ENCODE assay signal across 17 mouse cellular contexts in the genomic region with DNA sequence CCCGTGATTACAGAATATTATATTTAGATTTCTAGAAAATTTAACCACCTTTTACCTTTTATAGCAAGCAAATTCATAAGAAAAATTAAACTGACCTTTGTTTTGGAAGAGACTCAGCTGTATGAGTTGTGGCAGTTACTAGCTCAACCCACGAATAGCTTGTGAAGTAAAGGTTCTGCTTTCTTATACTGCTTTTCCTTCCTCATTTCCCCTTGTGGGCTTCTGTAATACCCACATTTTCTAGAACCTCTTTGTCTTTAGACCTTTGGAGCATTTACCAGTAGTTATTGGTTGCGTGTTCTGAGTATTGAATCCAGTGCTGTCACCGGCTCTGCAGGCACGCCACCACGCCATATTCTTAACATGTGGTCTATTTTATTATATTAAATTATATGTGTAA. TPM values are rescaled to one million over a fixed set of nuclear protein-coding genes. Genes with fewer than 3 reads are reported as not detected.
DNase-seq lines count a peak whose midpoint lies in the region; ATAC-seq and TF ChIP-seq lines count a peak whose summit lies in the region.
"Had no signal": no experiment of that assay in that cellular context is flagged by ENCODE, and none has a peak within 500 bp of the region (broad histone marks: within the 10 kb centered on the region; RNA-seq: fewer than 3 reads in every experiment).

Gene P2ry13, minus strand, starts transcription at position 156 of the 400 bp plus-strand sequence.

- H3K4me2 ChIP-seq in liver, embryonic 12.5 days = no peak within 1 kb of the TSS
- H3K4me2 ChIP-seq in hindbrain, postnatal 0 days (ENCODE audit: low read depth, low read length) = no peak within 1 kb of the TSS
- H3K4me2 ChIP-seq: kidney, embryonic 15.5 days had no signal

- no peak for DNase-seq in frontal cortex, adult 2 months (ENCODE audit: extremely low spot score in 1 of 2, low spot score in 1 of 2)
- no peak for DNase-seq in frontal cortex, postnatal 25 days (ENCODE audit: low spot score in 2 of 2)
- no peak for DNase-seq in liver, adult 2 months (ENCODE audit: extremely low read depth, low read depth, low spot score)
- DNase-seq in MEL-GATA-1-ER (ENCODE audit: extremely low read depth, low read depth) = peak; percentile 14
- DNase-seq in embryo, embryonic 9.5 days (ENCODE audit: extremely low spot score) = no peak
- no peak for DNase-seq in hindbrain, postnatal 0 days (ENCODE audit: low spot score)
- DNase-seq: adrenal gland, adult 2 months; cerebellum, adult 9-10 months; heart, adult 18-20 months; heart, postnatal 10 days; right cerebral cortex, postnatal 25 days had no signal

- no peaks in the 10 kb centered on the region for H3K27me3 ChIP-seq in liver, adult 2 months (ENCODE audit: control insufficient read depth, insufficient read depth, low read length)
- H3K27me3 ChIP-seq in liver, embryonic 12.5 days (replicated peaks) = no peaks in the 10 kb centered on the region
- no peaks in the 10 kb centered on the region for H3K27me3 ChIP-seq in hindbrain, postnatal 0 days (ENCODE audit: insufficient read depth, low read length)
- H3K27me3 ChIP-seq: kidney, embryonic 15.5 days had no signal

- no peaks in the 10 kb centered on the region for H3K4me1 ChIP-seq in liver, adult 2 months (ENCODE audit: control insufficient read depth, insufficient read depth, low read length)
- H3K4me1 ChIP-seq in liver, embryonic 12.5 days = 0 out of 2 replicates have a peak, but pooled peaks cover 2% of the 10 kb centered on the region
- H3K4me1 ChIP-seq in hindbrain, postnatal 0 days (ENCODE audit: insufficient read depth, low read length) = no peaks in the 10 kb centered on the region

- no peak for ATAC-seq in liver, embryonic 12.5 days
- ATAC-seq in megakaryocyte, adult 5-6 weeks (ENCODE audit: poor library complexity, severe bottlenecking) = peak; percentile 59
- no peak for ATAC-seq in hindbrain, postnatal 0 days
- ATAC-seq: inflammation-experienced regulatory T-cells, adult 6 months had no signal

- peak within 1 kb of the TSS; percentile 30 for H3K9ac ChIP-seq in liver, adult 2 months (ENCODE audit: low read depth, low read length)
- no peak within 1 kb of the TSS for H3K9ac ChIP-seq in liver, embryonic 12.5 days
- no peak within 1 kb of the TSS for H3K9ac ChIP-seq in hindbrain, postnatal 0 days (replicated peaks; ENCODE audit: low read length)
- H3K9ac ChIP-seq: kidney, embryonic 15.5 days; liver, embryonic 14.5 days had no signal

- 85% methylated on average over 6 of the region's 6 CpGs for WGBS in liver, adult 2 months
- 63% methylated on average over 6 of the region's 6 CpGs for WGBS in liver, embryonic 12.5 days (ENCODE audit: insufficient replicate concordance)
- WGBS in hindbrain, postnatal 0 days = 92% methylated on average over 6 of the region's 6 CpGs

- H3K9me3 ChIP-seq in liver, embryonic 12.5 days (replicated peaks) = no peaks in the 10 kb centered on the region
- no peaks in the 10 kb centered on the region for H3K9me3 ChIP-seq in hindbrain, postnatal 0 days (ENCODE audit: low read length)
- H3K9me3 ChIP-seq: kidney, embryonic 15.5 days had no signal

- peak within 1 kb of the TSS; percentile 34 for H3K4me3 ChIP-seq in liver, adult 2 months (ENCODE audit: insufficient read depth, low read depth, low read length)
- H3K4me3 ChIP-seq in liver, embryonic 12.5 days = no peak within 1 kb of the TSS
- H3K4me3 ChIP-seq in hindbrain, postnatal 0 days (ENCODE audit: low read length) = no peak within 1 kb of the TSS
- H3K4me3 ChIP-seq: kidney, embryonic 15.5 days had no signal

- H3K27ac ChIP-seq in liver, adult 2 months (replicated peaks; ENCODE audit: insufficient read depth, low read depth, low read length) = 0 out of 2 replicates have a peak within 1 kb of the TSS, but pooled peaks have one; percentile 27
- H3K27ac ChIP-seq in liver, embryonic 12.5 days = no peak within 1 kb of the TSS
- H3K27ac ChIP-seq in hindbrain, postnatal 0 days = no peak within 1 kb of the TSS
- H3K27ac ChIP-seq: kidney, embryonic 15.5 days; liver, embryonic 14.5 days had no signal

- H3K79me2 ChIP-seq in liver, adult 2 months (ENCODE audit: control insufficient read depth, insufficient read depth, low read length) = no peaks in the 10 kb centered on the region

- no peak for TF ChIP-seq CTCF in liver, adult 2 months (IDR thresholded peaks at IDR 0.05; ENCODE audit: low read depth, low read length)
- TF ChIP-seq CTCF in hindbrain, postnatal 0 days (IDR thresholded peaks at IDR 0.05; ENCODE audit: low read depth) = no peak

- no peaks in the 10 kb centered on the region for H3K36me3 ChIP-seq in liver, adult 2 months (ENCODE audit: control insufficient read depth, insufficient read depth, low read length)
- no peaks in the 10 kb centered on the region for H3K36me3 ChIP-seq in liver, embryonic 12.5 days
- no peaks in the 10 kb centered on the region for H3K36me3 ChIP-seq in hindbrain, postnatal 0 days (ENCODE audit: insufficient read depth, low read length)
- H3K36me3 ChIP-seq: kidney, embryonic 15.5 days had no signal

- TF ChIP-seq POLR2A in liver, adult 2 months (IDR thresholded peaks at IDR 0.05; ENCODE audit: extremely low read depth, insufficient read depth, low read length) = no peak

RNA-seq across cellular contexts. Expression of gene P2ry13, which starts in this region (rescaled TPM):
- 10.6 and 18.0 TPM in 2 replicates for polyA plus RNA-seq in frontal cortex, adult 2 months (2012; rRNA removed)
- 5.2 and 5.5 TPM in 2 replicates for total RNA-seq in liver, adult 2 months (2014; rRNA removed)
- 0.62 and 1.6 TPM in 2 replicates for polyA plus RNA-seq in liver, adult 2 months (2012; rRNA removed)
- polyA plus RNA-seq in liver, embryonic 12.5 days (2016; fragmentation: Nextera tagmentation; extraction: Ambion mirVana) = 1.6 and 1.8 TPM in 2 replicates
- 4.9 and 6.5 TPM in 2 replicates for total RNA-seq in megakaryocyte, adult 5-6 weeks (2015)
- 4.3 and 4.6 TPM in 2 replicates for total RNA-seq in megakaryocyte, adult 5-6 weeks (2017)
- 3.6 and 4.4 TPM in 2 replicates for total RNA-seq in hindbrain, postnatal 0 days (2014; rRNA removed)
- 2.2 and 2.5 TPM in 2 replicates for polyA plus RNA-seq in hindbrain, postnatal 0 days (2015; fragmentation: Nextera tagmentation; extraction: Ambion mirVana)
- total RNA-seq: megakaryocyte-erythroid progenitor cell, adult 5-6 weeks had no signal
